Mouse (Mus musculus): Measurements from ENCODE around the gene Nf1. TPM values are rescaled to one million over a fixed set of nuclear protein-coding genes. Genes with fewer than 3 reads are reported as not detected.
"Not testable (repeated sequence)": the region's sequence is repeated elsewhere in the genome, so short reads cannot be mapped to it uniquely, and the experiment has no call there.

Gene Nf1
- 6.1 and 7.0 TPM in 2 replicates for polyA plus RNA-seq (2015; fragmentation: Nextera tagmentation; extraction: Ambion mirVana)

- Histone ChIP-seq H3K4me1 (peaks cover 20% of the 10 kb centered on the region), H3K27ac (peak within 1 kb of the TSS; percentile 94), H3K9me3 (no peaks in the 10 kb centered on the region), H3K27me3 (replicated peaks) (no peaks in the 10 kb centered on the region), H3K36me3 (replicated peaks) (no peaks in the 10 kb centered on the region), H3K4me2 (peak within 1 kb of the TSS; percentile 78), H3K9ac (peak within 1 kb of the TSS; percentile 98), H3K4me3 (peak within 1 kb of the TSS; percentile 93)
- 1% methylated on average over 40 of the region's 49 CpGs for WGBS
- ATAC-seq (replicated peaks) = peak; percentile 95
Observed at GRCm38 (mm10) chr11:79339234-79339807, at the start of gene Nf1. Nf1 (plus strand) TSS chr11:79339693.

- H3K4me2 ChIP-seq = no peak overlapping the region
- H3K27ac ChIP-seq = no peak overlapping the region
- no peaks in the 10 kb centered on the region for H3K4me1 ChIP-seq
- H3K27me3 ChIP-seq (replicated peaks) = no peaks in the 10 kb centered on the region
- H3K9me3 ChIP-seq = no peaks in the 10 kb centered on the region
- ATAC-seq (replicated peaks) = no peak
- no peak overlapping the region for H3K9ac ChIP-seq
- 57% methylated on average over 2 of the region's 2 CpGs for WGBS
- H3K4me3 ChIP-seq = no peak overlapping the region
- no peaks in the 10 kb centered on the region for H3K36me3 ChIP-seq (replicated peaks)
Observed at GRCm38 (mm10) chr11:79290473-79290872, 49.0 kb upstream of the Nf1 start.

- 71% methylated on average over 5 of the region's 5 CpGs for WGBS
- H3K9ac ChIP-seq = no peak overlapping the region
- no peaks in the 10 kb centered on the region for H3K4me1 ChIP-seq
- no peaks in the 10 kb centered on the region for H3K36me3 ChIP-seq (replicated peaks)
- H3K27ac ChIP-seq = no peak overlapping the region
- no peaks in the 10 kb centered on the region for H3K27me3 ChIP-seq (replicated peaks)
- no peak overlapping the region for H3K4me3 ChIP-seq
- ATAC-seq (replicated peaks) = no peak
- no peaks in the 10 kb centered on the region for H3K9me3 ChIP-seq
- H3K4me2 ChIP-seq = no peak overlapping the region
Observed at GRCm38 (mm10) chr11:79291651-79292050, 47.8 kb upstream of the Nf1 start.

GRCm38 (mm10) chr11:79292130-79292529 lies 47.4 kb upstream of the Nf1 start:
- H3K4me2 ChIP-seq = no peak overlapping the region
- H3K4me1 ChIP-seq = no peaks in the 10 kb centered on the region
- no peak overlapping the region for H3K27ac ChIP-seq
- 78% methylated on average over 3 of the region's 3 CpGs for WGBS
- no peak overlapping the region for H3K9ac ChIP-seq
- H3K36me3 ChIP-seq (replicated peaks) = no peaks in the 10 kb centered on the region
- H3K4me3 ChIP-seq = no peak overlapping the region
- no peaks in the 10 kb centered on the region for H3K9me3 ChIP-seq
- no peak for ATAC-seq (replicated peaks)
- no peaks in the 10 kb centered on the region for H3K27me3 ChIP-seq (replicated peaks)

- H3K27ac ChIP-seq = no peak overlapping the region
- H3K27me3 ChIP-seq (replicated peaks) = no peaks in the 10 kb centered on the region
- H3K4me3 ChIP-seq = no peak overlapping the region
- no peak overlapping the region for H3K4me2 ChIP-seq
- ATAC-seq (replicated peaks) = no peak
- no peaks in the 10 kb centered on the region for H3K36me3 ChIP-seq (replicated peaks)
- no peaks in the 10 kb centered on the region for H3K4me1 ChIP-seq
- H3K9ac ChIP-seq = no peak overlapping the region
- no peaks in the 10 kb centered on the region for H3K9me3 ChIP-seq
- WGBS = 93% methylated on average over 3 of the region's 3 CpGs
Observed at GRCm38 (mm10) chr11:79293025-79293424, 46.5 kb upstream of the Nf1 start.

GRCm38 (mm10) chr11:79293971-79294370 lies 45.5 kb upstream of the Nf1 start:
- no peak overlapping the region for H3K4me3 ChIP-seq
- H3K27me3 ChIP-seq (replicated peaks) = no peaks in the 10 kb centered on the region
- no peak overlapping the region for H3K27ac ChIP-seq
- H3K4me1 ChIP-seq = no peaks in the 10 kb centered on the region
- H3K9me3 ChIP-seq = no peaks in the 10 kb centered on the region
- 44% methylated on average over 1 of the region's 1 CpGs for WGBS
- H3K4me2 ChIP-seq = no peak overlapping the region
- H3K9ac ChIP-seq = no peak overlapping the region
- no peak for ATAC-seq (replicated peaks)
- no peaks in the 10 kb centered on the region for H3K36me3 ChIP-seq (replicated peaks)

GRCm38 (mm10) chr11:79296167-79296566 lies 43.3 kb upstream of the Nf1 start:
- Histone ChIP-seq H3K27me3 (replicated peaks) (no peaks in the 10 kb centered on the region), H3K27ac (no peak overlapping the region), H3K9ac (no peak overlapping the region), H3K4me3 (no peak overlapping the region), H3K9me3 (no peaks in the 10 kb centered on the region), H3K4me1 (no peaks in the 10 kb centered on the region), H3K36me3 (replicated peaks) (no peaks in the 10 kb centered on the region), H3K4me2 (no peak overlapping the region)
- no peak for ATAC-seq (replicated peaks)
- 38% methylated on average over 1 of the region's 1 CpGs for WGBS

- Histone ChIP-seq H3K4me2 (no peak within 1 kb of the TSS), H3K36me3 (replicated peaks) (no peaks in the 10 kb centered on the region), H3K27me3 (replicated peaks) (no peaks in the 10 kb centered on the region), H3K4me3 (no peak within 1 kb of the TSS), H3K9me3 (no peaks in the 10 kb centered on the region), H3K9ac (no peak within 1 kb of the TSS), H3K27ac (no peak within 1 kb of the TSS), H3K4me1 (no peaks in the 10 kb centered on the region)
- WGBS = 82% methylated on average over 5 of the region's 5 CpGs
- ATAC-seq (replicated peaks) = no peak
Observed at GRCm38 (mm10) chr11:79296856-79297491, 42.5 kb upstream of the Nf1 start, which contains the start of gene Gm9964. Gm9964 (minus strand) TSS chr11:79296906.

GRCm38 (mm10) chr11:79299719-79300431 lies 39.6 kb upstream of the Nf1 start:
- no peak for ATAC-seq (replicated peaks)
- Histone ChIP-seq H3K27me3 (replicated peaks) (no peaks in the 10 kb centered on the region), H3K4me1 (no peaks in the 10 kb centered on the region), H3K36me3 (replicated peaks) (no peaks in the 10 kb centered on the region), H3K9ac (no peak overlapping the region), H3K27ac (no peak overlapping the region), H3K9me3 (no peaks in the 10 kb centered on the region), H3K4me2 (no peak overlapping the region), H3K4me3 (no peak overlapping the region)
- WGBS = 83% methylated on average over 9 of the region's 9 CpGs

GRCm38 (mm10) chr11:79303109-79303508 lies 36.4 kb upstream of the Nf1 start:
- WGBS = 78% methylated on average over 6 of the region's 6 CpGs
- Histone ChIP-seq H3K36me3 (replicated peaks) (no peaks in the 10 kb centered on the region), H3K4me3 (no peak overlapping the region), H3K9ac (no peak overlapping the region), H3K4me1 (peaks cover 10% of the 10 kb centered on the region; the same call in 1 of the 2 replicates), H3K9me3 (no peaks in the 10 kb centered on the region), H3K27me3 (replicated peaks) (no peaks in the 10 kb centered on the region), H3K27ac (no peak overlapping the region), H3K4me2 (no peak overlapping the region)
- ATAC-seq (replicated peaks) = no peak

- peaks cover 12% of the 10 kb centered on the region; the same call in 1 of the 2 replicates for H3K4me1 ChIP-seq
Observed at GRCm38 (mm10) chr11:79304245-79304644, 35.2 kb upstream of the Nf1 start.

GRCm38 (mm10) chr11:79305697-79306340 lies 33.7 kb upstream of the Nf1 start:
- H3K36me3 ChIP-seq (replicated peaks) = no peaks in the 10 kb centered on the region
- no peaks in the 10 kb centered on the region for H3K27me3 ChIP-seq (replicated peaks)
- 86% methylated on average over 9 of the region's 9 CpGs for WGBS
- H3K4me2 ChIP-seq = no peak overlapping the region
- H3K4me3 ChIP-seq = no peak overlapping the region
- no peak for ATAC-seq (replicated peaks)
- no peak overlapping the region for H3K9ac ChIP-seq
- H3K27ac ChIP-seq = no peak overlapping the region
- no peaks in the 10 kb centered on the region for H3K9me3 ChIP-seq
- H3K4me1 ChIP-seq = peaks cover 12% of the 10 kb centered on the region; the same call in 1 of the 2 replicates

More at GRCm38 (mm10) chr11:79304245-79304644, 35.2 kb upstream of the Nf1 start:
- WGBS = 88% methylated on average over 4 of the region's 4 CpGs
- H3K36me3 ChIP-seq (replicated peaks); H3K4me3 ChIP-seq; H3K9me3 ChIP-seq; H3K27ac ChIP-seq; H3K9ac ChIP-seq; H3K4me2 ChIP-seq; H3K27me3 ChIP-seq (replicated peaks); ATAC-seq (replicated peaks): not testable (repeated sequence)
